In the genomic region with DNA sequence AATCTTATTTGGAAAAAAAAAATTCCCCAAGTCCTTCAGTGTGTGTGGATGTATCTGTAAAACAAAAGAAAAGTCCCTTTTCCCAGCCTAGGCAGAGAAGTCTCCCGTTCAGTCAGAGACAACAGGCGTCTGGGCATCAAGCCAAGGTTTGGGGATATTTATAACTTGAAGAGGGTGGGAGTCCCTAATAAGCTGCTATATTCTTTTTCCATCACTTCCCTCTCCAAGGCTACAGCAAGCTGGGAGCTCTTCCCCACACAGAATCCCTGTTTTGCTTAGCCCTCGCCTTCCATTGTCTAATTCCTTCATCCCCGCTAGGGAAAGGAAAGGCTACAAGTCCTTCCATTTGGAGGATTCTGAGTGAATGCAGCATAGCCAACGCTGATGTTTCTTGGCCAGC, we compare ENCODE assay signal across 8 mouse cellular contexts. TPM values are rescaled to one million over a fixed set of nuclear protein-coding genes. Genes with fewer than 3 reads are reported as not detected.
A peak's percentile ranks its signal among the peaks of the same experiment; 100 is the strongest.
DNase-seq lines count a peak whose midpoint lies in the region; ATAC-seq lines count a peak whose summit lies in the region.

A gene (plus strand): TSS at position 229 of the 400 bp plus-strand sequence.

- no peak for ATAC-seq in forebrain, embryonic 11.5 days (replicated peaks; ENCODE audit: low FRiP score)
- peak; percentile 22 for ATAC-seq in heart, embryonic 14.5 days (ENCODE audit: insufficient number of reproducible peaks, insufficient read depth, low FRiP score, low read depth)
- peak; percentile 6; the same call in 1 of the 2 replicates for ATAC-seq in neural tube, embryonic 13.5 days (ENCODE audit: low read depth)
- ATAC-seq in megakaryocyte progenitor cell, adult 5-6 weeks (replicated peaks; ENCODE audit: poor library complexity), result no peak

- DNase-seq in 3T3-L1 (ENCODE audit: low read depth, low spot score) (peak; percentile 67), liver (peak; percentile 53)
- peak; percentile 86 for DNase-seq in adrenal gland, postnatal 14 days
- DNase-seq in forebrain, embryonic 11.5 days (ENCODE audit: low spot score), result peak; percentile 63
- peak; percentile 92 for DNase-seq in kidney, postnatal 10 days

- H3K4me2 ChIP-seq in forebrain, embryonic 11.5 days (ENCODE audit: low read depth, low read length, severe bottlenecking), result peak within 1 kb of the TSS; percentile 90
- peak within 1 kb of the TSS; percentile 94 for H3K4me2 ChIP-seq in heart, embryonic 14.5 days (ENCODE audit: low read length)
- H3K4me2 ChIP-seq in neural tube, embryonic 13.5 days, result peak within 1 kb of the TSS; percentile 97

- H3K4me1 ChIP-seq in forebrain, embryonic 11.5 days (replicated peaks; ENCODE audit: control insufficient read depth, insufficient read depth, low read length), result peaks cover 29% of the 10 kb centered on the region
- peaks cover 18 to 35% of the 10 kb centered on the region in 2 experiments for H3K4me1 ChIP-seq in heart, embryonic 14.5 days (ENCODE audit: control insufficient read depth in 2 of 2, insufficient read depth in 2 of 2, low read length in 2 of 2)
- peaks cover 46% of the 10 kb centered on the region for H3K4me1 ChIP-seq in neural tube, embryonic 13.5 days (replicated peaks)

- WGBS in forebrain, embryonic 11.5 days, result 35% methylated on average over 5 of the region's 5 CpGs
- WGBS in heart, embryonic 14.5 days, result 8% methylated on average over 5 of the region's 5 CpGs
- 18% methylated on average over 5 of the region's 5 CpGs for WGBS in neural tube, embryonic 13.5 days

- H3K9me3 ChIP-seq in forebrain, embryonic 11.5 days (ENCODE audit: control insufficient read depth, low read length), result peaks cover 3% of the 10 kb centered on the region; the same call in 1 of the 2 replicates
- H3K9me3 ChIP-seq in heart, embryonic 14.5 days (ENCODE audit: control insufficient read depth, low read length), result peaks cover 4% of the 10 kb centered on the region; the same call in 1 of the 2 replicates
- peaks cover 7% of the 10 kb centered on the region; the same call in 1 of the 2 replicates for H3K9me3 ChIP-seq in neural tube, embryonic 13.5 days

- peak within 1 kb of the TSS; percentile 59 for H3K4me3 ChIP-seq in forebrain, embryonic 11.5 days (ENCODE audit: low read depth, low read length)
- peak within 1 kb of the TSS; percentile 61 to 78 for H3K4me3 ChIP-seq in heart, embryonic 14.5 days (ENCODE audit: control insufficient read depth in 1 of 2, insufficient read depth in 1 of 2, low read depth in 1 of 2, low read length in 2 of 2)
- peak within 1 kb of the TSS; percentile 80 for H3K4me3 ChIP-seq in neural tube, embryonic 13.5 days

- peak within 1 kb of the TSS; percentile 92 for H3K27ac ChIP-seq in forebrain, embryonic 11.5 days (ENCODE audit: low read depth, low read length)
- peak within 1 kb of the TSS; percentile 95 to 99 for H3K27ac ChIP-seq in heart, embryonic 14.5 days (replicated peaks in 1 of 2; ENCODE audit: control insufficient read depth in 1 of 2, insufficient read depth in 1 of 2, low read depth in 2 of 2, low read length in 2 of 2)
- H3K27ac ChIP-seq in neural tube, embryonic 13.5 days (replicated peaks), result peak within 1 kb of the TSS; percentile 96

- H3K36me3 ChIP-seq in forebrain, embryonic 11.5 days (ENCODE audit: control insufficient read depth, insufficient read depth, low read length), result peaks cover 5% of the 10 kb centered on the region
- H3K36me3 ChIP-seq in heart, embryonic 14.5 days (ENCODE audit: control insufficient read depth, insufficient read depth, low read length), result peaks cover 26% of the 10 kb centered on the region
- peaks cover 21% of the 10 kb centered on the region for H3K36me3 ChIP-seq in neural tube, embryonic 13.5 days

- peak within 1 kb of the TSS; percentile 74 for H3K9ac ChIP-seq in forebrain, embryonic 11.5 days (ENCODE audit: low read length)
- peak within 1 kb of the TSS; percentile 85 for H3K9ac ChIP-seq in heart, embryonic 14.5 days (ENCODE audit: low read length)
- H3K9ac ChIP-seq in neural tube, embryonic 13.5 days, result peak within 1 kb of the TSS; percentile 90

- H3K27me3 ChIP-seq in forebrain, embryonic 11.5 days (ENCODE audit: control insufficient read depth, insufficient read depth, low read length), result peaks cover 5% of the 10 kb centered on the region; the same call in 1 of the 2 replicates
- H3K27me3 ChIP-seq in heart, embryonic 14.5 days (ENCODE audit: control insufficient read depth, insufficient read depth, low read length), result no peaks in the 10 kb centered on the region
- peaks cover 17% of the 10 kb centered on the region for H3K27me3 ChIP-seq in neural tube, embryonic 13.5 days

RNA-seq across cellular contexts. Expression of the gene that starts here (rescaled TPM):
- total RNA-seq in adrenal gland, postnatal 14 days (2021), result 27.1 and 28.8 TPM in 2 replicates
- polyA plus RNA-seq in forebrain, embryonic 11.5 days (2014; fragmentation: Nextera tagmentation; extraction: Ambion mirVana), result 28.2 and 30.8 TPM in 2 replicates
- 23.1 and 27.6 TPM in 2 replicates for polyA plus RNA-seq in heart, embryonic 14.5 days (2014; fragmentation: Nextera tagmentation; extraction: Ambion mirVana)
- polyA plus RNA-seq in neural tube, embryonic 13.5 days (2015; fragmentation: Nextera tagmentation; extraction: Ambion mirVana), result 41.9 and 45.8 TPM in 2 replicates
- 6.7 and 7.7 TPM in 2 replicates for total RNA-seq in megakaryocyte progenitor cell, adult 5-6 weeks (2015)
- total RNA-seq in megakaryocyte progenitor cell, adult 5-6 weeks (2017), result 7.4 and 7.9 TPM in 2 replicates

Comparison
In these comparisons a context has a peak if more than half of its experiments do, and no peak if none do; other contexts are left out.
1. ATAC-seq: peak in heart, embryonic 14.5 days (single experiment) and neural tube, embryonic 13.5 days (single experiment); none in forebrain, embryonic 11.5 days (single experiment) and megakaryocyte progenitor cell, adult 5-6 weeks (single experiment).
2. Peak in every context shown above with its lines, with median percentiles within 50 percentile points of each other: DNase-seq, H3K27ac ChIP-seq, H3K4me2 ChIP-seq, H3K4me3 ChIP-seq and H3K9ac ChIP-seq.